10 mouse cellular contexts compared by ENCODE assay signal in the genomic region with DNA sequence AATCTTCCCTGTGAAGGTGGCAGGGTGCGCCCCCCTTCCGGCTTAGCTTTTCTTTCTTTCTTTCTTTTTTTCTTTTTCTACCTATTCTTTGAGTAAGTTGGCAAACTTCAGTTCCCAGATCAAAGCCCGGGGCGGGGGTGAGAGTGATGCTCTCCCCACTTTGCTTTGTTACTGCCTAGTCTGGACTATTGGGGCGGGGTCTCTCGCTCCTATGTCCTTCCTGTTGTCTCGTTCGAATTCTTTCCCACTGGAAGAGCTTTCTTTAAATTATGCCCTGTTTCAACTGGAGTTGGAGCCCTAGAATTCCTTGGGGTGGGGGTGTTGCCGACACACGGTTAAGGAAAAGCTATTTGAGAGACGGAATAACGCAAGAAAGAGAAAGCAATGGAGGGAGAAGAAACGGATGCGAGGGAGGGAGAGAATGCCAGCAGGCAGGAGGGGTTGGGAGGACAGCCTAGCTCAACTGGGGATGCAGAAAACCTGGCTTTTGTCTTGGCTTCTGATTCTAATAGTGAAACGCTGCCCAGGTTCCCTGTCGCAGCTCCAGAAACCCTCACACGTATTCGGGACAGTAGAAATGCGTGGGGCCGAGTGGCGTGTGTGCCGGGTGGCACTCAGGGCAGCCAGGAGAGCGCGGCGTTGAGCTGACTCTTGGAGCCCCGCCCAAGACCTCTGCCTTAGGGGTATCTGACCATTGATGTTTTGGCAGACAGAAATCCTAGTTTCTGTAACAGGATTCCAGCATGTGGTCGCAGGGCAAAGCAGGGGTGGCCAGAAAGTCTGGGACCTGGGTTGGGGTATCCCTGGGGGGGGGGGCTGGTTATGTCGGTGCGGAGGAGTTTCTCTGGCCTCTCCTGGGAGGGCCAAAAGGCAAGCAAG. TPM values are rescaled to one million over a fixed set of nuclear protein-coding genes. Genes with fewer than 3 reads are reported as not detected.
DNase-seq lines count a peak whose midpoint lies in the region; ATAC-seq and TF ChIP-seq lines count a peak whose summit lies in the region.
"Had no signal": no experiment of that assay in that cellular context is flagged by ENCODE, and none has a peak within 500 bp of the region (broad histone marks: within the 10 kb centered on the region; RNA-seq: fewer than 3 reads in every experiment).

No protein-coding gene starts in this region.

- H3K9me3 ChIP-seq in stomach, embryonic 14.5 days (ENCODE audit: control insufficient read depth, low read depth, low read length), result no peaks in the 10 kb centered on the region
- H3K9me3 ChIP-seq in stomach, postnatal 0 days (ENCODE audit: control insufficient read depth, low read length), result no peaks in the 10 kb centered on the region
- H3K9me3 ChIP-seq in limb, embryonic 13.5 days, result no peaks in the 10 kb centered on the region
- no peaks in the 10 kb centered on the region for H3K9me3 ChIP-seq in stomach, embryonic 15.5 days

- 2% methylated on average over 29 of the region's 29 CpGs for WGBS in stomach, embryonic 14.5 days
- WGBS in stomach, postnatal 0 days, result 2% methylated on average over 29 of the region's 29 CpGs
- under 1% methylated on average over 29 of the region's 29 CpGs for WGBS in limb, embryonic 13.5 days
- WGBS in stomach, embryonic 15.5 days, result under 1% methylated on average over 29 of the region's 29 CpGs

- H3K27ac ChIP-seq in stomach, embryonic 14.5 days (ENCODE audit: low read length), result no peak overlapping the region
- no peak overlapping the region for H3K27ac ChIP-seq in stomach, postnatal 0 days (replicated peaks)
- H3K27ac ChIP-seq in limb, embryonic 13.5 days, result no peak overlapping the region
- no peak overlapping the region for H3K27ac ChIP-seq in stomach, embryonic 15.5 days
- no peak overlapping the region for H3K27ac ChIP-seq in gastrocnemius, adult 2 months

- intact Hi-C loops in gastrocnemius, adult 2 months (cut with DNase I), result no loop called here

- DNase-seq in cerebellum, postnatal 25 days, result peak; percentile 19 to 34
- DNase-seq in stomach, postnatal 0 days (ENCODE audit: low spot score), result no peak
- no peak for DNase-seq in thymus, adult 18-20 months
- no peak for DNase-seq in gastrocnemius, adult 2 months

- no peaks in the 10 kb centered on the region for H3K36me3 ChIP-seq in stomach, embryonic 14.5 days (ENCODE audit: control insufficient read depth, insufficient read depth, low read length)
- no peaks in the 10 kb centered on the region for H3K36me3 ChIP-seq in stomach, postnatal 0 days (ENCODE audit: control insufficient read depth, insufficient read depth, low read length)
- no peaks in the 10 kb centered on the region for H3K36me3 ChIP-seq in limb, embryonic 13.5 days
- no peaks in the 10 kb centered on the region for H3K36me3 ChIP-seq in stomach, embryonic 15.5 days

- H3K4me1 ChIP-seq in stomach, embryonic 14.5 days (ENCODE audit: control insufficient read depth, insufficient read depth, low read length), result no peaks in the 10 kb centered on the region
- no peaks in the 10 kb centered on the region for H3K4me1 ChIP-seq in stomach, postnatal 0 days (replicated peaks; ENCODE audit: control insufficient read depth, insufficient read depth)
- peaks cover 36% of the 10 kb centered on the region for H3K4me1 ChIP-seq in limb, embryonic 13.5 days
- peaks cover 17% of the 10 kb centered on the region; the same call in 1 of the 2 replicates for H3K4me1 ChIP-seq in stomach, embryonic 15.5 days

- no peak for TF ChIP-seq CTCF in stomach, postnatal 0 days (IDR thresholded peaks at IDR 0.05; ENCODE audit: low read depth)
- no peak for TF ChIP-seq CTCF in gastrocnemius, adult 2 months (IDR thresholded peaks at IDR 0.05)

- no peak for ATAC-seq in cerebellum, adult (ENCODE audit: insufficient number of reproducible peaks, low FRiP score, low TSS enrichment)
- peak; percentile 50; the same call in 1 of the 2 replicates for ATAC-seq in stomach, embryonic 14.5 days (ENCODE audit: insufficient number of reproducible peaks, insufficient read depth, low FRiP score, low read depth)
- no peak for ATAC-seq in stomach, postnatal 0 days (ENCODE audit: low FRiP score, low TSS enrichment)
- no peak for ATAC-seq in limb, embryonic 13.5 days (ENCODE audit: low FRiP score, low read depth)
- ATAC-seq in stomach, embryonic 15.5 days (ENCODE audit: insufficient read depth, low FRiP score, low read depth), result no peak

- TF ChIP-seq EP300 in stomach, postnatal 0 days (optimal IDR thresholded peaks at IDR 0.05), result no peak

- no peak overlapping the region for H3K9ac ChIP-seq in stomach, embryonic 14.5 days (replicated peaks; ENCODE audit: low read depth, low read length)
- no peak overlapping the region for H3K9ac ChIP-seq in stomach, postnatal 0 days (ENCODE audit: low read length)
- H3K9ac ChIP-seq in limb, embryonic 13.5 days, result no peak overlapping the region
- H3K9ac ChIP-seq in stomach, embryonic 15.5 days, result no peak overlapping the region

- peak overlapping the region; percentile 15; the same call in 1 of the 2 replicates for H3K4me3 ChIP-seq in stomach, embryonic 14.5 days (ENCODE audit: low read depth, low read length)
- H3K4me3 ChIP-seq in stomach, postnatal 0 days (ENCODE audit: low read depth, low read length), result no peak overlapping the region
- peak overlapping the region; percentile 41 for H3K4me3 ChIP-seq in limb, embryonic 13.5 days
- peak overlapping the region; percentile 8; the same call in 1 of the 2 replicates for H3K4me3 ChIP-seq in stomach, embryonic 15.5 days (replicated peaks)
- no peak overlapping the region for H3K4me3 ChIP-seq in gastrocnemius, adult 2 months

- H3K4me2 ChIP-seq in stomach, embryonic 14.5 days (replicated peaks; ENCODE audit: low read depth, low read length), result peak overlapping the region; percentile 8; the same call in 1 of the 2 replicates
- no peak overlapping the region for H3K4me2 ChIP-seq in stomach, postnatal 0 days (replicated peaks; ENCODE audit: low read depth)
- peak overlapping the region; percentile 70 for H3K4me2 ChIP-seq in limb, embryonic 13.5 days (replicated peaks)
- H3K4me2 ChIP-seq in stomach, embryonic 15.5 days, result peak overlapping the region; percentile 27

- peaks cover 58% of the 10 kb centered on the region for H3K27me3 ChIP-seq in stomach, embryonic 14.5 days (ENCODE audit: control insufficient read depth, insufficient read depth, low read length)
- peaks cover 21% of the 10 kb centered on the region for H3K27me3 ChIP-seq in stomach, postnatal 0 days (ENCODE audit: control insufficient read depth, insufficient read depth, low read length)
- H3K27me3 ChIP-seq in limb, embryonic 13.5 days, result peaks cover 88% of the 10 kb centered on the region
- peaks cover 68% of the 10 kb centered on the region for H3K27me3 ChIP-seq in stomach, embryonic 15.5 days (replicated peaks)

RNA-seq across cellular contexts. Expression of a gene that starts 1.8 kb away (rescaled TPM):
- polyA plus RNA-seq in stomach, embryonic 14.5 days (2014; fragmentation: Nextera tagmentation; extraction: Ambion mirVana), result 0.58 and 1.3 TPM in 2 replicates
- 0.58 and 0.88 TPM in 2 replicates for polyA plus RNA-seq in stomach, postnatal 0 days (2015; fragmentation: Nextera tagmentation; extraction: Ambion mirVana)
- 1.6 and 1.9 TPM in 2 replicates for polyA plus RNA-seq in limb, embryonic 13.5 days (2015; fragmentation: Nextera tagmentation; extraction: Ambion mirVana)
- polyA plus RNA-seq in stomach, embryonic 15.5 days (2015; fragmentation: Nextera tagmentation; extraction: Ambion mirVana), result 0.58 and 0.65 TPM in 2 replicates
- total RNA-seq in gastrocnemius, adult 2 months (2021), result not detected
- total RNA-seq: hematopoietic stem cell, adult 5-6 weeks; megakaryocyte-erythroid progenitor cell, adult 5-6 weeks had no signal

Comparison
In these comparisons a context has a peak if more than half of its experiments do, and no peak if none do; other contexts are left out.
1. H3K4me3 ChIP-seq: peak in stomach, embryonic 14.5 days (single experiment), limb, embryonic 13.5 days (single experiment) and stomach, embryonic 15.5 days (single experiment); none in stomach, postnatal 0 days (single experiment) and gastrocnemius, adult 2 months (single experiment).
2. DNase-seq: peak in cerebellum, postnatal 25 days (2 of 2); none in stomach, postnatal 0 days (single experiment), thymus, adult 18-20 months (0 of 2) and gastrocnemius, adult 2 months (single experiment).